Mouse (Mus musculus) cerebellum, postnatal 36 days (tissue): ENCODE data around the gene Fcnb.
A peak's percentile ranks its signal among the peaks of the same experiment; 100 is the strongest.

ENCODE experiments used
- DNase-seq, 2 experiments: peaks; one replicate each; pipeline ENCODE4 v3.0.0; 2021 to 2022; ENCODE audit warnings: mixed read lengths in 2 of 2

Gene Fcnb

DNA sequence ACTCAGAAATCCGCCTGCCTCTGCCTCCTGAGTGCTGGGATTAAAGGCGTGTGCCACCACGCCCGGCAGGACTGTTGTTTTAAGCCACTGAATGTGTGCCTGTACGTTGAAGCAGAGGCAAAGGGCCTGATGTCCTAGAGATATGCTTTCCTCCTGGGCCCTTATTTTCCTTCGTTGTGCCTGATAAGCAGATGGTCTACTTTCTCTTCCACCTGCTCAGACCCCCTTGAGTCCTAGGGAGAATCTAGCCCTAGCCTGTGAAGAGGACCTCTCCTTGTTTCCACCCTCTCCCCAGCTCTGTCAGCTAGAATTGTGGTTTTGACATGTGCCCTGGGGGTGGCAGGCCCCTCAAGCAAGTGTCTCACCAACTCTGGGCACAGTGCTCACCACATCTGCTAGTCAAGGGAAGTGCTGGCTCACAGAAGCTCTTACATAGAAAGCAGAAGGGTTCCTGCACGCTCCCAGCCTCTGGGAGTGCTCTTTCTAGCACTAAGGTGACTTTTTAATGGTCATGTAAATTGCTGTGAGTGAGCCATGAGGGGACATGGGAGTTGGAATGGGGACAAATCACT lies 9.0 kb downstream of the Fcnb start:
- DNase-seq: no peak

DNA sequence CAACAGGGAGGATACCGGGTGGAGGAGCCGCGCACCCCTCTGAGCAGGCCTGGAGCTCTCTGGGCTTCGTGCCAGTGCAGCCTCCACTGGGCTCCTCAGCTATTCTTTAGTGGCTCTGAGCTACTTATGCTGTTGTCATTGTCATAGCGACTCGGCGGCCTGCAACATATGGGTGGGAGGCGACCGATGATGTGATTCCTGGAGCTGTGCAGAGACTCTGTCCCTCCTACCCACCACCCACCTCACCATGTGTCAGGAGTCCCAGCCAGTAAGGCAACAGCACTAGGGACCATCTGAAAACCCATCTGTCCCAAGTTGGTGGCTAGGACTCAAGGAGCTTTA lies 16.2 kb downstream of the Fcnb start:
- peak in 1 of 2 experiments; percentile 20 for DNase-seq

DNA sequence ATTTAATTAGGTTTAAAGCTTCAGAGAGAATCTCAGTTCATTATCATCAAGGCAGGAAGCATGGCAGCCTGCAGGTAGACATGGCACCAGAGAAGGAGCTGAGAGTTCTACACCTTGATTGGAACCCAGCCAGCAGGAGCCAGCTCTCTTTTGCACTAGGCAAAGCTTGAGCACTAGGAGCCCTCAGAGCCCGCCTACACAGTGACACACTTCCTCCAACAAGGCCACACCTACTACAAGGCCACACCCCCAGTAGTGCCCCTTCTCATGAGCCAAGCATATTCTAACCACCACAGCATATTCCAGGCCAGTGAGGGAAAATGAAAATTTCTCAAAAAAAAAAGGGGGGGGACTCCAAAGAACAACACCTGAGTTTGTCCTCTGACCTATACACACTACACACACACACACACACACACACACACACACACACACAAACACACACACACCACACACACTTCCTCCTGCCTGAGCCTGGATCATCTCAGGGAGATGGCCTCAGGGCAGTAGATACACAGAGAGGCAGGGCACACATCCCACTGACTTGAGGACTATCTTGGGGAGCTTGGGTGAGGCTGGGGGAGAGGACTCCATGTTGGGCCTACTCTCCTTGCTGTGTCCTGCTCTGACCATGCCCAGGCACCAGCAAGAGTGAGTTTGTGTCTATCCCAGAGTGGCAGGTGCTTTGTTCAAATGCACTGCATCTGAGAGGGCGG lies 16.7 kb downstream of the Fcnb start:
- peak in 1 of 2 experiments; percentile 19 for DNase-seq

- DNase-seq: peak in 1 of 2 experiments; percentile 43
These were observed 17.5 kb downstream of the Fcnb start for GRCm38 (mm10) chr2:28067175-28067574.

- no peak for DNase-seq
These were observed 18.0 kb downstream of the Fcnb start for GRCm38 (mm10) chr2:28066686-28067085.

DNA sequence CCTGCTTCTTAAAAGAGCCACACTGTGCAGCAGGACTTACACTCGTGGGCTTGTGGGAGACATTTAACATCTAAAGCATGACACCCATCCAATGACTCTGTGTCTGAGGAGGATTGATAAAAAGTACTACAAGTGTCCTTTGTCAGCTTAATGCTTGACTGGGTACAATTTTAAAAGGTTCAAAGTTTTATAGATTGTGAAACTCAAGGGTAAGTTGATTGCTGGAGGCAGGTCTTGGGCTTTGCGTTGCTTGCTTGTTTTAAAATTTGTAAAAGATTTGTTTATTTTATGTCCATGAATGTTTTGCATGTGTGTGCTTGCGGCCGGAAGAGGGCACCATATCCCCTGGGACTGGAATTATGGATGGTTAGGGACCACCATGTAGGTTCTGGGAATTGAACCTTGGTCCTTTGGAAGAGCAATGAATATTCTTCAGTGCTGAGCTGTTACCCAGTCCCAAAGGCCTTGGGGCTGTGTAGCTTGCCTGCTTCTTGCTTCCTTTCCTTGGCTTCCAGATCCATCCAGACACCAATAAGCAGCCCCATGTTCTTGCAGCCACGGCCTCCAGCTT lies 19.5 kb downstream of the Fcnb start:
- DNase-seq: no peak

DNA sequence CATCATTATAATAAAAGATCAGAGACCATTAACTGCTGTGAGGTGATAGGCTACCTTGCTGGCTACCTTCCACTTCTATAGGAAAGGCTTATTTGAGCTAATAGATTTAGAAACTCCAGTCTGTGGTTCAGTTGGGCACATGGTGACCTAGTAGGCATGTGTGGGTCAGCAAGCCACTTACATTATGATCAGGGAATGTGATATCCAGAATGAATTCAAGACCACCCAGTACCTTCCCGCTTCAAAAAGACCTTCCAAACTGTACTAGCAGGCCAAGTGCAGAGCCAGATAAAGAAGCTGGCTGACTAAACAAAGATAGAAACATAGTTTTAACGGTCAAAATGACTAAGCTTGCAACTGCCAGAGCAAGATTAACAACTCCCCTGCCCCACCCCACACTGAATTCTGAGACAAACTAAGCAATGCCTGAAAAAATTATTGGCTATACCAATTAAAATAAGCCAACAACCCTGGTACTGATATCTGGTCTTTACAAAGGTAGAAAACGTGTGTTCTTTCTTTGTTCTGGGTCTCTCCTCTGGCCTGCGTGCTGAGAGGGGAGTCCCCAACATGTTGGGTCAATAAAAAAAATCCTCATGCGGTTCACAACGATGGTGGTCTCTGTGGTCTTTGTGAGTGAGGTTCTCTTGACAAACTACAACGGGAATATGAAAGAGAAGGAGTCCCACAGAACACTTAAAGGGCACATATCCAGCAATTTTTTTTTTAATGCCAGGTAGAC lies 20.2 kb downstream of the Fcnb start:
- DNase-seq: no peak

DNA sequence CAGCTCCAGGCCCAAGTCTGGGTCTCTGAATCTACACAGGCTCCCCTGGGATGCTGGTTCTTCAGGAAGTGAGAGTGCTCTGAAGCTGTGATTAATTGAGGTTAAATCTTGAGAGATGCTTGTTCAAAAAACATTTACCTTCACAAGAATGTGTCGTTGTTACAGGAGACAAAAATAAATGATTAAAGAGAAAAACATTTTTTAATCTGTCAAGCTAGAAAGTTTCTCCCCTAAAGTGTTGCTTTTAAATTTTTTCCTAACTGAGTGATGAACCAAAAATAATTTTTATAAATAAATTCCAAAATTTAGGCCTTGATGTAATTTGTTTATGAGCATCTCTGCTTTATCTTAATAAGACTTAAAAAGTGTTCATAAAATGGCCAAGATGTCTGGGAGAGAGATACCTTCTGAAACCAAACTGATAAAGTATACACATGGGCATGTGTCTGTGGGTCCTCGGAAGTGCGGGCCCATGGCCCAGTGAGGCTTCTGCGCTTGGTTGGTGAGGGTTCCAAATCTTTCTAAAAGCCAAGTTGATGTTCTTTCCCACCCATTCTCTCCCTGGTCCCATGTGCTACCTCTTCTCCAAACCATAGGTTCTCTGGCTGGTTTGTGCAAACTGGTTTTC lies 20.9 kb downstream of the Fcnb start:
- no peak for DNase-seq

GRCm38 (mm10) chr2:28059922-28060321 lies 24.8 kb downstream of the Fcnb start:
- DNase-seq: no peak

DNA sequence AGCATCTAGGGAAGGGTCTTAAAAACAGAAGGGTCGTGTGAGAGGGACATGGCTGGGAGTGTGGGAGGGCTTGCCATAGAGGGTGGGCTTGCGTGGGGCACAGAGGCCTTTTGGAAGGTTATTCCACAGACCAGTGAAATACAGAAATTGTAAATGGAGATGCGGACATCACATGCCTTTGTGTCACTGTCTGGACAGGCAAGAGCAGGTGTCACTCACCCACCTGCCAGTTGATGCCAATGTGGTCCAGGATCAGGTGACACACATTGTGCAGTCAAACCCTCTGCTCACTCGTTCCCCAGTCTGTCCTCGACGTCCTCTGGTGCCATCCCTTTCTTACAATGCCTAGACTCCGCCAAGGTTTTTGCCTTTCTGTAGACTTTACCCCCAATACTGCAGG lies 37.6 kb downstream of the Fcnb start:
- no peak for DNase-seq

DNA sequence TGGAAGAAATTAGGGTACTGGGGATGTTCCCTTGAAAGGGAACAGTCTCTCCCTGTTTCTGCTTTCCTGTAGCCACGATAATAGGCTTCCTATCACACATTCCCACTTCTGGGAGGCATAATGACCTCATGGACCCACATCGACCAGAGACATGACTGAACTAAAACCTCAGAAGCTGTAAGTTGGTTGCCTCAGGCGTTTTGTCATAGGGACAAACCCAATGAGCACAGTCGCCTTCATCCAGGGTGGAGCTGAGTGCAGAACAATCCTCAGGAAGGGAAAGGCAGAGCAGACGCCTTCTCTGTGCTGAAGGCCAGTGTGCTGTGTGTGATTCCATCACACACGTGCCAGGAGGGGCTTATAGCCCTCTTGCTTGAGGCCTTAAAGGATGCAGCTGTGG lies 38.4 kb downstream of the Fcnb start:
- DNase-seq: no peak

DNA sequence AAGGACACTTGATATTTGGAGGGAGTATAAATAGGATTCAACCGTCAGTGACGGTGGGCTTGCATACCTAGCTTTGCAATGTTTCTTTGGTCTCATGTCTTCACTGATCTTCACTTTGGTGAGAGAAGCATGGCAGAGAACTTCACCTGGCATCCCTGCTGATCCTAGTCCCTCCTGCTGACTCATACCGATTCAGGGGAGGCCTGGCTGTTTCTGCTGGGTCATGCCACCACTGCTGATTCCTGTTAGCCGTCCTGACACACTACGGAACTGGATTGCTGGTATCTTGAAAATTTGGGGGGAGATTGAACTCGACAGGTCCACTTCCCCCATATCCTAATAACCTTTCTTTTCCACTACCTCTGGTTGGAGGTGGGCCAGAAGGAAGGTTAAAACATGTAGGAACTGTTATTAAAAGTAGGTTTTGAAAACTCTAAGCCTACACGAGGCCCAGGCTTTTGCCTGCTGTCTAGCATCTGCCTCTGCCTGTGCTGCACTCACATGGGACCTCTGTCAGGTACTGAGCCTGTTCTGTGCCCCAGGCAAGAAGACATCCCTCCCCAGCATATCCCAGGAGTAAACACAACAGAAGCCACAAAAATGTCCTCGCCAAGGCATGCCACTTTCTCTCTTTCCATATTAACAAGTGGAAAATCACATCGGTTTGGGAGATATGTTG lies 39.6 kb downstream of the Fcnb start:
- no peak for DNase-seq

DNA sequence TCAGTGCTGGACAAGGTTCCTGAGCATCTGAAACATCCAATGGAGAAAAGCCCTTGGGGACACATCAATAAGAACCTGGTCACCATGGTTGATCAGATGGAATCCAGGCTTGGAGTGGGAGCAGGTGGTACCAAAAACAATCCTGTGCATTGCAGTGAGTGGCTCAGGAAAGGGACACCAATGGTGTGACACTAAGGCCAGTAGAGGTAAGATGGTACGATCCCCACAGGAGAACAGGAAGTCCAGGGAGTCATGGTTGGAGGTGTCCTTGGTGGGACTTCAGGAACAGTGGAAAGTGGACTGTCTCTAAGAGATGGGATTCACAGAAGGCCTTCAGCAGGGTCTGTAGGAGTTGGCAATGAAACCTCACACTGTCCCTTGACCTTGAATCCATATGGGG lies 44.2 kb downstream of the Fcnb start:
- no peak for DNase-seq

GRCm38 (mm10) chr2:28039647-28040325 lies 44.9 kb downstream of the Fcnb start:
- no peak for DNase-seq

DNA sequence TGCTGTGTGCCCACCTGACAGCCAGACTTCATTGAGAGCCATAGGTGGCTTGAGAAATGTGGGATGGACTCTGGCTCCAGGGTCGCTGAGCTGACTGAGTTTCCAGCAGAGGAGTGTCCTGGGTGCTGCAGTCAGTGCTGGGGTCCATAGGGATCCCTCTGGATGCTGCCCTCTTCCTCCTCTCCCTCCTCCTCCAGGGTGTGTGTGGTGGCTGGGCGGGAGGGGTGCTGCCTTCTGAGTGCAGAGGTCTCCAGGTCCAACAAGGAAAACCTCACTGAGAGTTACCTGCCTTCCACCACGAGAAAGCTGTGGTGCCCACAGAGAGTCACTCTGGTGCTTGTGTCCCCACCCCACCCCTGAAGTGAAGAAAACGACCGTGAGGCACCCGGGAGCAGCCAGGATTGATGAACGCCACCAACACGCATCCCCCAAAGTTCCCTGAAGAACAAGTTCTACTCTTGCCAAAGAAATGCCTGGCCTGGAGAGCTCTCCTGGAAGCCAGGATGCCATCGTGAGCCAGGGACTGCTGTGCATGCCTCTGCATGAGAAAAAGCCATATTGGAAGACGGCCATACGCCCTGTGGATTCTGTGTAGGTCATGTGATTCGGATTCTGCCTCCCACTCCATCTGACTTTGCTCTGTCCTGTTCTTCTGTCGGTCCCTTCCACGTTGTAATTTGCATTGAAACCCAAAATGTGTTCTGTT lies 46.1 kb downstream of the Fcnb start:
- peak; percentile 60 to 69 for DNase-seq

DNA sequence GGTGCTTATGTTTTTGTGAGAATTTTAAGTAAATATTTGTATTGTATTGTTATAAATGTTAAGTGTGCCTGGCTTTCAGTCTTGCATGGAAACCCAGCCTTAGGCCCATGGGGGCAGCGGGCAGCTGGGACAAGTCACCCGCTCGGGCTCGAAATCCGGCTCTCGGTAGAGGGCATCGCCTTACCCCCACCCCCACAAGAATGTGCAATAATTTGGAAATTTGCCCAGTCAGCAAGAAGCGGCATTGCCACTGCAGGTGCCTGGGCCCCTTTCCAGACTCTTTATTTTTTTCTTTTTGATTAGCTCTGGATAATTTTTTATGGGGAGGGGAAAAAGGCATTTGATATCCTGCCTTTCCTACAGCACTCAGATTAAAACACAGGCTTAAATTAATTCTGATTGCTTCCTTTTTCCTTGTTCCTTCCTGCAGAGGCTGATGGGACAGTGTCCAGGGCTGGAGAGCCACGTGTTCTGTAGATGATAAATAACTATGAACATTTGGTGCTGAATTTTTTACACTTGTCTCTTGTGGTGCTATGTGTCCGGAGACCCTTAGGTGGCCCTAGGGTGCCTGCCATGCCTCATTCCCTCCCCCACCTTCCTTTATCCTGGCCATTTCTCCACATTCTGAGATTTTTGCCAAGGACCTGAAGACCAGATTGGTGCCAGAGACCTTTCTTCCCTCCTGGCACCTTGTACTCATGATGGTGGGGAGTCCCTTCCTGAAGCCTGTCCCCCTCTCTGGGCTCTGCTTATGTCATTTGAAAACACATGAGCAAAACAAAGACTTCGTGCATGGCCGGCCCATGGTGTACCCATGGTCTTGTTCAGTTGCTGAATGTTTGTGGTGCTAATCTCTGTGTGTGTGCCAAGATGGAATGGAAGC lies 46.9 kb downstream of the Fcnb start:
- DNase-seq: peak; percentile 22 to 27

- DNase-seq: no peak
These were observed 47.9 kb downstream of the Fcnb start for GRCm38 (mm10) chr2:28036788-28037187.

DNA sequence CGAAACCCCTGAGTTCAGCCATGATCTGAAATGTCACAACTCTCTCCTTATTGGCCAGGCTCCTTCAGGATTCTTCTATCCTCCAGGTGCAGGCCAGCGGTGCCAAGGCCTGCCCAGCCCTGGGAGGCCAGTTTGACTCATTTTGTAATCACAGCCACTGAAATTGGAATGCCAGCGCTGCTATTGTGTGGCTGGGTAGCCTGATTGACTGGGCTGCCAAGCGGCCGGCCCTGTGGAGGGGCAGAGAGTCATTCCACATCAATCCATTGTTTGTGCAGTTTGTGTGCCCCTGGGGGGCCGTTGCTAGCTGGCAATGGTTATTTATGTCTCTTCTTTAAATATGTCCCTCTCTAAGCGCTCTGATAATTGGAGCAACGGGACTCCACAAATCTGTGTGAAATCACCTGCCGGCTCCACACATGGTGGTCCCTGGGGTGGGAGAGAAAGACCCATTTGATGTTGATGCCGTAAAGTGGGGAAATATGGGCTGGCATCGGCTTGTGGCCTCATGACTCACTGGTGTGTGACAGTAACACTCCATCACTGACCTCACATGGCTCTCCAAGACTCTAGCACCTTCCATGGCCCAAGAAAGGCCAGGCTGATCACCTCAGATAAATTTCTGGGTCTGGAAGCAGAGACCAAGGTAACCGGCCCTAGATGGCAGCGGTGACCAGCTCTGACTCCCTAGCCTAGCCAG lies 50.5 kb downstream of the Fcnb start:
- DNase-seq: no peak

DNA sequence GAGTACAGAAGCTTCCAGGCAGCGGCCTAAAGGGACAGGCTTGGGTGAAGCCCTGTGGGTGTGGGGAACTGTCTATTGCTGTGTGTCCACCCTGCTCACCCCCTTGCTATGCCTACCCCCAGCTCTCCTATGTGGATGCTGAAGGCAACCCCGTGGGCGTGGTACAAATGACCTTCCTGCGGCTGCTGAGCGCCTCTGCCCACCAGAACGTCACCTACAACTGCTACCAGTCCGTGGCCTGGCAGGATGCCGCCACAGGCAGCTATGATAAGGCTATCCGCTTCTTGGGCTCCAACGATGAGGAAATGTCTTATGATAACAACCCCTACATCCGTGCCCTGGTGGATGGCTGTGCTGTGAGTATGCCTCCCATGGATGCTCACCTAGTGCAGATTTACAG lies 52.2 kb downstream of the Fcnb start:
- no peak for DNase-seq

- no peak for DNase-seq
These were observed 52.8 kb downstream of the Fcnb start for GRCm38 (mm10) chr2:28031860-28032259.
